Mouse (Mus musculus): ENCODE results near the gene Acsf3. TPM values are rescaled to one million over a fixed set of nuclear protein-coding genes. Genes with fewer than 3 reads are reported as not detected.

Gene Acsf3
- polyA plus RNA-seq, 1 experiment from 2014 or later: 13.8 TPM

DNA sequence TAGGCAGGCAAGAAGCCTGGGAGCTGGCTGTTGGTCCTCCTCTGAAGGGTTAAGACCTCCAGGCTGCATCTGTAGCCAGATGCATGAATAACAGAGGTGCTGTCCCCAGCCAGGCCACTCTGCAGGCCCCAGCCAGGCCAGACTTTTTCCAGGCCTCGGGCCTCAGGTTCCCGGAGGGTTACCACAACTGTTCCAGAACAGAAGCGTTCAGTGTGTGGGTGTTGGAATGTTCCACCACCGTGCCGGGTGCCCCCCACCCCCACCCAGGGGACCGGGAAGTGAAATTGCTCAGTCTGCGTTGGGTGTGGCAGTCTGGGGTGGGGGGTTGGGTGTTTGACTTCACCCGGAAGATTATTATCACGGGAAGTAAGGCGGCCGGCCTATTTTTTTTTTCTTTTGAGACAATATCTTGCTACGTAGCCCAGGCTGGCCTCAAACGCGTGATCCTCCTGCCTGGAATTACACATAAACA, 12.0 kb upstream of the Acsf3 start:
- Histone ChIP-seq H3K36me3 (no peaks in the 10 kb centered on the region), H3K9ac (no peak overlapping the region), H3K27ac (no peak overlapping the region), H3K4me2 (no peak overlapping the region), H3K4me3 (no peak overlapping the region), H3K27me3 (peaks cover 11% of the 10 kb centered on the region; the same call in 1 of the 2 replicates), H3K4me1 (replicated peaks) (peaks cover 12% of the 10 kb centered on the region), H3K9me3 (replicated peaks) (no peaks in the 10 kb centered on the region)
- ATAC-seq (replicated peaks; ENCODE audit: insufficient number of reproducible peaks, insufficient read depth, low FRiP score, low read depth): no peak
- 60% methylated on average over 14 of the region's 14 CpGs for WGBS

DNA sequence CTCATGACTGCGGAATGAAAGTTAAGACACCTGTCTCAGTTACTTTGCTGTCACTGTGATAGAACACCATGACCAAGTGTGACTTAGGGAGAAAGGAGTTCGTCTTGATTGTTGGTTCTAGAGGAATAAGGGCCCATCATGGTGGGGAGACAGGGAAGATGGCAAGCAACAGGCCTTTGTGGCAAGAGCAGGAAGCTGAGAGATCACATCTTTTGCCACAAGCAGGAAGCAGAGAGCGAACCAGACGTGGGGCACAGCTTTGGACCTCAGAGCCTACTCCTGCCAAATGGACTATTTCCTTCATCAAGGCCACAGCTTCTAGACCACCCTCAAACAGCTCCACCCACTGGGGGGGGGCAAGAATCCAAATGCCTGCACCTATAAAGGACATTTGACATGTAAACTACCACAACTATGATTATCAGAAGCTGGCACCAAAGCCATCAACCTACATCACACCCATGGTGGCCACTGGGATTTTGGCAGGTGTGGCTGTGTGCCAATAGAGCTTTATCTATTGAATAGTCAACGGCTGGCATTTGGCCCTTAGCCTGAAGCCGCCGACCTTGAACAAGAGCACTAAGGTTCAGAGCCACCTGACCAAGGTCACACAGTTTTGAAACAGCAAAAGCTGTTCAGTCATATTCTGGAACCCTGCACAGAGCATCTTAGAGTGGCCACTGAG, 10.4 kb upstream of the Acsf3 start:
- no peak overlapping the region for H3K4me3 ChIP-seq
- H3K27ac ChIP-seq: no peak overlapping the region
- no peak for ATAC-seq (replicated peaks; ENCODE audit: insufficient number of reproducible peaks, insufficient read depth, low FRiP score, low read depth)
- H3K4me2 ChIP-seq: no peak overlapping the region
- H3K4me1 ChIP-seq (replicated peaks): peaks cover 20% of the 10 kb centered on the region
- no peak overlapping the region for H3K9ac ChIP-seq
- H3K9me3 ChIP-seq (replicated peaks): no peaks in the 10 kb centered on the region
- 73% methylated on average over 7 of the region's 7 CpGs for WGBS
- H3K27me3 ChIP-seq: peaks cover 24% of the 10 kb centered on the region; the same call in 1 of the 2 replicates
- no peaks in the 10 kb centered on the region for H3K36me3 ChIP-seq

- Histone ChIP-seq H3K9me3 (replicated peaks) (no peaks in the 10 kb centered on the region), H3K27ac (no peak overlapping the region), H3K4me1 (replicated peaks) (peaks cover 20% of the 10 kb centered on the region), H3K4me3 (no peak overlapping the region), H3K9ac (no peak overlapping the region), H3K36me3 (no peaks in the 10 kb centered on the region), H3K27me3 (peaks cover 28% of the 10 kb centered on the region), H3K4me2 (no peak overlapping the region)
- WGBS: 47% methylated on average over 5 of the region's 5 CpGs
- ATAC-seq (replicated peaks; ENCODE audit: insufficient number of reproducible peaks, insufficient read depth, low FRiP score, low read depth): no peak
Measured at GRCm38 (mm10) chr8:122766189-122766588, 9.1 kb upstream of the Acsf3 start.

GRCm38 (mm10) chr8:122766647-122767200, 8.6 kb upstream of the Acsf3 start:
- Histone ChIP-seq H3K4me2 (no peak overlapping the region), H3K4me1 (replicated peaks) (peaks cover 20% of the 10 kb centered on the region), H3K4me3 (no peak overlapping the region), H3K27me3 (peaks cover 33% of the 10 kb centered on the region), H3K36me3 (no peaks in the 10 kb centered on the region), H3K9me3 (replicated peaks) (no peaks in the 10 kb centered on the region), H3K27ac (no peak overlapping the region), H3K9ac (no peak overlapping the region)
- WGBS: 62% methylated on average over 8 of the region's 8 CpGs
- no peak for ATAC-seq (replicated peaks; ENCODE audit: insufficient number of reproducible peaks, insufficient read depth, low FRiP score, low read depth)

DNA sequence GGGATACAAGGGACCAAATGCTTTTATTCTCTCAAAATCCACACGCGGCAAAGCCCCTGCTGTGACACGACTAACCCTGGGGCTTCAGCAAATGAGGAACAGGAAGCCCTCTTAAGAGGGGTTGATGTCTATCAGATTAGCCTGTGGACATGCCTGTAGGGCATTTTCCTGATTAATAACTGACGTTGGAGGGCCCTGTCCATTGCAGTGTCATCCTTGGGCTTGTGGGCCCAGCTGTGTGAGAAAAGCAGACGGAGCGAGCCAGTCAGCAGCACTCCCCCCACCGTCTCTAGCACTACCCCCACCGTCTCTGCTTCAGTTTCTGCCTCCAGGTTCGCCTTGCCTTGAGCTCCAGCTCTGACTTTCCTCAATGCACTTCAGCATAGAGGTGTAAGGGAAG, 8.1 kb upstream of the Acsf3 start:
- 49% methylated on average over 9 of the region's 9 CpGs for WGBS
- Histone ChIP-seq H3K4me2 (no peak overlapping the region), H3K36me3 (no peaks in the 10 kb centered on the region), H3K27ac (no peak overlapping the region), H3K4me3 (no peak overlapping the region), H3K9ac (no peak overlapping the region), H3K27me3 (peaks cover 35% of the 10 kb centered on the region), H3K4me1 (replicated peaks) (peaks cover 20% of the 10 kb centered on the region), H3K9me3 (replicated peaks) (no peaks in the 10 kb centered on the region)
- no peak for ATAC-seq (replicated peaks; ENCODE audit: insufficient number of reproducible peaks, insufficient read depth, low FRiP score, low read depth)

DNA sequence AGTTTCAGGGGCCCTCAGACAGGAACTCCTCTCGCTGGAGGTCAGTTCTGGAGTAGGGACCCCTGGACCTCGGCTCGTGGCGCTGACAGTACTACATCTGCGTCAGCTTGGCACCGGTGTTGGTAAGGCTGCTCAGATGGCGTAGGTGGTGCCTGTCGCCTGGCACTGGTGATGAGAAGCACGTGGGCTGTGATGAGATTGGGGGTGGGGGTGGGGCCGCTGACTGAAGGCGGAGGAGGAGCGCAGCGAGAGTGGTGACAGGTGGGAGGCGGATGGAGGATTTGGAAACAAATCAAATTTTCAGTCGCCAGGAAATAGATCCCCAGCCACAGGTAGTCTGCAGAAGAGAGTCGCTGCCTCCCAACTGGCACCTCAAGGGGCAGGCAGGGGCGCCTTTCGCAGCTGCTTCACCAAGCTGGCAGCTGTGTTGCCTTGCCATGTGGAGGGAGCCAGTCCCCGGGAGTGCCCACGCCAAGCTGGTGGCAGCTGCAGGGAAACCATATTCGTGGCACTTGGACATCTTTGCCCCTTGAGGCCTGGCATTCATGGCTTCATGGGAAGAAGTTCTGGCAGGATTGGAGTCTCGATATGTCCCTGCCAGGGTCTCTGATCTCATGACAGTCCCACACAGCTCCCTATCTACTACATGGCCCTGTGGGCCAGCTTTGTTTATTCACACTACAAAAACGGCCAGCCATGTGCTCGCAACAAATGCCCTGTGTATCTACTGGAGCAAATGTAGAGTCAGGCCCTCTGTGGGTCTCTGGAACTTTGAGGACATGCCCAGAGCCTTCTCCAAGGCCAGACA, 5.8 kb upstream of the Acsf3 start:
- Histone ChIP-seq H3K27ac (no peak overlapping the region), H3K9ac (no peak overlapping the region), H3K4me2 (no peak overlapping the region), H3K27me3 (peaks cover 44% of the 10 kb centered on the region), H3K9me3 (replicated peaks) (no peaks in the 10 kb centered on the region), H3K36me3 (no peaks in the 10 kb centered on the region), H3K4me1 (replicated peaks) (peaks cover 12% of the 10 kb centered on the region; the same call in 1 of the 2 replicates), H3K4me3 (no peak overlapping the region)
- WGBS: 46% methylated on average over 24 of the region's 24 CpGs
- no peak; the same call in 1 of the 2 replicates for ATAC-seq (replicated peaks; ENCODE audit: insufficient number of reproducible peaks, insufficient read depth, low FRiP score, low read depth)

GRCm38 (mm10) chr8:122772431-122773060, 2.7 kb upstream of the Acsf3 start:
- Histone ChIP-seq H3K4me3 (no peak overlapping the region), H3K4me1 (replicated peaks) (peaks cover 17% of the 10 kb centered on the region), H3K9ac (no peak overlapping the region), H3K36me3 (no peaks in the 10 kb centered on the region), H3K4me2 (no peak overlapping the region), H3K27me3 (peaks cover 49% of the 10 kb centered on the region), H3K9me3 (replicated peaks) (no peaks in the 10 kb centered on the region), H3K27ac (no peak overlapping the region)
- ATAC-seq (replicated peaks; ENCODE audit: insufficient number of reproducible peaks, insufficient read depth, low FRiP score, low read depth): no peak
- 23% methylated on average over 10 of the region's 10 CpGs for WGBS

DNA sequence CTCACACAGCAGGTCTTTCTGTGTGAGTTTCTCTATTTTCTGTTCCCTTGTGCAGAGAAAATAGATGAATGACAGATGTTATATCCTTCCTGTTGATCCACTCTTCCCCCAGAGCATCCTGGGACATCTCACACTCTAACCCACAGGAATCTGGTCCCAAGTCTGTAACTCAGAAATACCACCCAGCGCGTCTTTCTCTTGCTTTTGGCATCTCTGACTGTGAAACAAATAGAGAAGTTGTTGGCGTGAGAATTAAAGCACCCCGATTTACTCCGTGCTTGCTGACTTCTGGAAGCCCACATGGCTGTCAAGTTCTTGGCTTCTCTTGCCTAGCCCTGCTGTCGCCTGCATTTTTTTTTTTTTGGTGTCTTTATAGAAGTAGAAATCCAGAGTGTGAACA, 2.4 kb downstream of the Acsf3 start:
- H3K9ac ChIP-seq: no peak overlapping the region
- H3K9me3 ChIP-seq (replicated peaks): no peaks in the 10 kb centered on the region
- H3K4me3 ChIP-seq: no peak overlapping the region
- no peak overlapping the region for H3K27ac ChIP-seq
- peaks cover 5% of the 10 kb centered on the region; the same call in 1 of the 2 replicates for H3K36me3 ChIP-seq
- peaks cover 13% of the 10 kb centered on the region for H3K4me1 ChIP-seq (replicated peaks)
- H3K4me2 ChIP-seq: no peak overlapping the region
- ATAC-seq (replicated peaks; ENCODE audit: insufficient number of reproducible peaks, insufficient read depth, low FRiP score, low read depth): no peak
- H3K27me3 ChIP-seq: peaks cover 13% of the 10 kb centered on the region
- whole genome bisulfite sequencing: 89% methylated on average over 6 of the region's 6 CpGs

DNA sequence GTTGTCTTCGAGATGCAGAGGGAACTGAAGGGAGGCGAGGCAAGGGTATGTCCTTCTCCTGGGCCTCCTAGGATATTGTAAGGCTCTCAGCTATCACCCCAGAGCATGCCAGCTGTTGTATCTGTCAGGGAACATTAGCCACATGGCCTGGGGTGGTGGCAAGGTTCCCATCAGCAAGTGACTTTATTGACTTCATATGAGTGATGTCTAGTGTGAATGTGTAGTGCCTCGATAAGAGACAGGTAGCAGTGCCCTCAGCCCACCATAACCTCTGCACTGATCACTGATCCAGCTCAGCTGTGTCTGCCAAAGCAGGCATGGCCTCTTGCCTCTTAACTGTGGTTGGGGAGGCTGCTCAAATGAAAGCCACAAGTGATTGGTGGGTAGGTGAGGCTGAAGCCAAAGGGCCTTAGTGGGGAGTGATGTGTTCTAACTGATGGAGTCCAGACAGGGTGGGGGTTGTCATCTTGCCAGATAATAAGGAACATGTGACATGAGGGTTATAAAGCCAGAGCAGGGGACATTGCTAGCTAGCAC, 3.5 kb downstream of the Acsf3 start:
- peaks cover 7% of the 10 kb centered on the region for H3K27me3 ChIP-seq
- peaks cover 13% of the 10 kb centered on the region for H3K4me1 ChIP-seq (replicated peaks)
- peaks cover 5% of the 10 kb centered on the region; the same call in 1 of the 2 replicates for H3K36me3 ChIP-seq
- ATAC-seq (replicated peaks; ENCODE audit: insufficient number of reproducible peaks, insufficient read depth, low FRiP score, low read depth): no peak
- H3K4me2 ChIP-seq: no peak overlapping the region
- no peak overlapping the region for H3K4me3 ChIP-seq
- 56% methylated on average over 3 of the region's 3 CpGs for WGBS
- H3K27ac ChIP-seq: no peak overlapping the region
- H3K9me3 ChIP-seq (replicated peaks): no peaks in the 10 kb centered on the region
- no peak overlapping the region for H3K9ac ChIP-seq

DNA sequence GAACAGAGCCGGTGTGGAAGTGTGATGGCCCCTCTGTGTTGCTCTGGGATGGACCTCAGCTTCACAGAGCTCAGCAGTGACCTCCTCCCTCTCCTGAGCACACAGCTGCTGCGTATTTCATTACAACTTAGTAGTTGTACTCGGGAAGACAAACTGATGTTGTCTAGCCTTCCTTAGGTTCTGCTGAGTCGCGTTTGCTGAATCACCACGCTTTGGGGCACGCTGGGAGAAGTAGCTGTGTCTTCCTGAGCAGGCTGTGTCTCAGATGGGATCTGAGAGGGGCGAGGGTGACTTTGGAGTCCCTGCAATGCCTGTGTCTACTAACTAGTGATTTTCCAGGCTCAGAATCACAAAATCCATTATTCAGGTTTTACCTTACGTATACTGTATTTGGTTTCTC, 4.0 kb downstream of the Acsf3 start:
- Histone ChIP-seq H3K27me3 (peaks cover 7% of the 10 kb centered on the region), H3K4me1 (replicated peaks) (peaks cover 13% of the 10 kb centered on the region), H3K36me3 (peaks cover 5% of the 10 kb centered on the region; the same call in 1 of the 2 replicates), H3K4me3 (no peak overlapping the region), H3K27ac (no peak overlapping the region), H3K4me2 (no peak overlapping the region), H3K9ac (no peak overlapping the region), H3K9me3 (replicated peaks) (no peaks in the 10 kb centered on the region)
- no peak for ATAC-seq (replicated peaks; ENCODE audit: insufficient number of reproducible peaks, insufficient read depth, low FRiP score, low read depth)
- 72% methylated on average over 9 of the region's 9 CpGs for WGBS

GRCm38 (mm10) chr8:122784756-122785155, 9.5 kb downstream of the Acsf3 start:
- H3K27ac ChIP-seq: no peak overlapping the region

More at GRCm38 (mm10) chr8:122784756-122785155, 9.5 kb downstream of the Acsf3 start:
- Histone ChIP-seq H3K9ac (no peak overlapping the region), H3K4me2 (no peak overlapping the region), H3K4me1 (replicated peaks) (no peaks in the 10 kb centered on the region), H3K27me3 (no peaks in the 10 kb centered on the region), H3K36me3 (peaks cover 18% of the 10 kb centered on the region; the same call in 1 of the 2 replicates), H3K4me3 (no peak overlapping the region), H3K9me3 (replicated peaks) (no peaks in the 10 kb centered on the region)
- 73% methylated on average over 1 of the region's 1 CpGs for WGBS
- no peak for ATAC-seq (replicated peaks; ENCODE audit: insufficient number of reproducible peaks, insufficient read depth, low FRiP score, low read depth)

Measured in heart, embryonic 15.5 days (tissue).